In the genomic region with DNA sequence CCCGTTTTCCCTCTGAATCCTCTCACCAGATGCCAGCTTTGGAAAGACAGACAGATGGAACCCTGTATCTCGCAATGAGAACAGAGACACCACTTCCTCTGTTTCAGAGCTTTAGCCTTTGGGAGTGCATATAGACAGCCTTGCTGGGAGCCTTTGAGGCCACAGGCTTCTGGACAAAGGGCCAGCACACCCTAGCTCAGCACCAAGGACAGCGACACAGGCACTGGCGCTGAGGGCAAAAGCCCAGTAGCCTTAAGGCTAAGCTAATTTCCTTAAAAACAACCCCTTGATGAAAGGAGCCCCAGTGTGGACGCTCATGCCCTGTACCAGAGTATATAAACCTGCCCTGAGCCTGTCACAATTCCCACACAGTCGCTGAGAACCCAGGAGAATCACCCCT, we compare ENCODE assay signal across 10 mouse cellular contexts.
DNase-seq lines count a peak whose midpoint lies in the region; ATAC-seq and TF ChIP-seq lines count a peak whose summit lies in the region.
"Had no signal": no experiment of that assay in that cellular context is flagged by ENCODE, and none has a peak within 500 bp of the region (broad histone marks: within the 10 kb centered on the region; RNA-seq: fewer than 3 reads in every experiment).

No protein-coding gene starts in this region.

- no peaks in the 10 kb centered on the region for H3K9me3 ChIP-seq in forebrain, embryonic 10.5 days
- no peaks in the 10 kb centered on the region for H3K9me3 ChIP-seq in forebrain, embryonic 15.5 days
- no peaks in the 10 kb centered on the region for H3K9me3 ChIP-seq in midbrain, embryonic 10.5 days (replicated peaks)
- no peaks in the 10 kb centered on the region for H3K9me3 ChIP-seq in midbrain, postnatal 0 days (ENCODE audit: low read length)
- no peaks in the 10 kb centered on the region for H3K9me3 ChIP-seq in embryonic facial prominence, embryonic 14.5 days (ENCODE audit: control insufficient read depth, low read length)
- H3K9me3 ChIP-seq: forebrain, embryonic 12.5 days had no signal

- H3K27ac ChIP-seq in forebrain, embryonic 10.5 days: no peak overlapping the region
- no peak overlapping the region for H3K27ac ChIP-seq in forebrain, embryonic 15.5 days (replicated peaks)
- H3K27ac ChIP-seq in midbrain, embryonic 10.5 days (replicated peaks): no peak overlapping the region
- H3K27ac ChIP-seq in midbrain, postnatal 0 days (ENCODE audit: low read depth, low read length): no peak overlapping the region
- H3K27ac ChIP-seq in embryonic facial prominence, embryonic 14.5 days (replicated peaks; ENCODE audit: low read depth, low read length): no peak overlapping the region
- H3K27ac ChIP-seq: forebrain, embryonic 12.5 days; macrophage had no signal

- no peak for TF ChIP-seq CTCF in midbrain, postnatal 0 days (IDR thresholded peaks at IDR 0.05)

- no peak overlapping the region for H3K4me2 ChIP-seq in forebrain, embryonic 15.5 days (replicated peaks)
- H3K4me2 ChIP-seq in midbrain, postnatal 0 days (ENCODE audit: low read depth, low read length, poor library complexity, severe bottlenecking): no peak overlapping the region
- no peak overlapping the region for H3K4me2 ChIP-seq in embryonic facial prominence, embryonic 14.5 days (ENCODE audit: low read depth, low read length)
- H3K4me2 ChIP-seq: forebrain, embryonic 12.5 days had no signal

- H3K9ac ChIP-seq in forebrain, embryonic 15.5 days (replicated peaks): no peak overlapping the region
- H3K9ac ChIP-seq in midbrain, postnatal 0 days (replicated peaks; ENCODE audit: low read length, poor library complexity, severe bottlenecking): no peak overlapping the region
- H3K9ac ChIP-seq in embryonic facial prominence, embryonic 14.5 days (ENCODE audit: low read depth, low read length): no peak overlapping the region
- H3K9ac ChIP-seq: forebrain, embryonic 12.5 days had no signal

- no peaks in the 10 kb centered on the region for H3K27me3 ChIP-seq in forebrain, embryonic 10.5 days (ENCODE audit: poor library complexity, severe bottlenecking)
- H3K27me3 ChIP-seq in forebrain, embryonic 15.5 days: no peaks in the 10 kb centered on the region
- H3K27me3 ChIP-seq in midbrain, embryonic 10.5 days (ENCODE audit: low read depth, poor library complexity, severe bottlenecking): no peaks in the 10 kb centered on the region
- no peaks in the 10 kb centered on the region for H3K27me3 ChIP-seq in midbrain, postnatal 0 days (ENCODE audit: insufficient read depth, low read length)
- H3K27me3 ChIP-seq in embryonic facial prominence, embryonic 14.5 days (replicated peaks; ENCODE audit: control insufficient read depth, insufficient read depth, low read length): no peaks in the 10 kb centered on the region
- H3K27me3 ChIP-seq: forebrain, embryonic 12.5 days had no signal

- ATAC-seq in forebrain, embryonic 15.5 days (replicated peaks): no peak
- ATAC-seq in midbrain, postnatal 0 days (ENCODE audit: low FRiP score): no peak
- no peak for ATAC-seq in embryonic facial prominence, embryonic 14.5 days (ENCODE audit: low read depth)

- no peak overlapping the region for H3K4me3 ChIP-seq in forebrain, embryonic 10.5 days
- no peak overlapping the region for H3K4me3 ChIP-seq in forebrain, embryonic 15.5 days
- H3K4me3 ChIP-seq in midbrain, embryonic 10.5 days: no peak overlapping the region
- no peak overlapping the region for H3K4me3 ChIP-seq in midbrain, postnatal 0 days (ENCODE audit: low read depth, low read length)
- no peak overlapping the region for H3K4me3 ChIP-seq in embryonic facial prominence, embryonic 14.5 days (ENCODE audit: low read depth, low read length)
- H3K4me3 ChIP-seq: forebrain, embryonic 12.5 days had no signal

- DNase-seq in forebrain, embryonic 10.5 days (ENCODE audit: extremely low spot score, low spot score): peak; percentile 42
- DNase-seq in midbrain, embryonic 10.5 days (ENCODE audit: low spot score): peak; percentile 47
- DNase-seq in midbrain, postnatal 0 days (ENCODE audit: low spot score): no peak
- DNase-seq in embryonic facial prominence, embryonic 14.5 days (ENCODE audit: low spot score): peak; percentile 58
- DNase-seq in retina, embryonic 14.5 days (ENCODE audit: low spot score): peak; percentile 73
- no peak for DNase-seq in T-cell, adult 2 months (ENCODE audit: low spot score)
- DNase-seq in right cerebral cortex, adult 18-20 months: no peak

- WGBS in forebrain, embryonic 10.5 days: 32% methylated on average over 6 of the region's 6 CpGs
- 33% methylated on average over 6 of the region's 6 CpGs for WGBS in forebrain, embryonic 15.5 days
- WGBS in midbrain, embryonic 10.5 days: 29% methylated on average over 6 of the region's 6 CpGs
- WGBS in midbrain, postnatal 0 days: 35% methylated on average over 6 of the region's 6 CpGs
- WGBS in embryonic facial prominence, embryonic 14.5 days: 24% methylated on average over 6 of the region's 6 CpGs

- no peaks in the 10 kb centered on the region for H3K36me3 ChIP-seq in forebrain, embryonic 10.5 days (replicated peaks)
- H3K36me3 ChIP-seq in forebrain, embryonic 15.5 days: no peaks in the 10 kb centered on the region
- H3K36me3 ChIP-seq in midbrain, embryonic 10.5 days: no peaks in the 10 kb centered on the region
- H3K36me3 ChIP-seq in midbrain, postnatal 0 days (ENCODE audit: insufficient read depth, low read length): no peaks in the 10 kb centered on the region
- H3K36me3 ChIP-seq in embryonic facial prominence, embryonic 14.5 days (ENCODE audit: control insufficient read depth, insufficient read depth, low read length): no peaks in the 10 kb centered on the region
- H3K36me3 ChIP-seq: forebrain, embryonic 12.5 days had no signal

- no peaks in the 10 kb centered on the region for H3K4me1 ChIP-seq in forebrain, embryonic 10.5 days
- no peaks in the 10 kb centered on the region for H3K4me1 ChIP-seq in forebrain, embryonic 15.5 days
- no peaks in the 10 kb centered on the region for H3K4me1 ChIP-seq in midbrain, embryonic 10.5 days
- H3K4me1 ChIP-seq in midbrain, postnatal 0 days (ENCODE audit: insufficient read depth, low read length): no peaks in the 10 kb centered on the region
- no peaks in the 10 kb centered on the region for H3K4me1 ChIP-seq in embryonic facial prominence, embryonic 14.5 days (ENCODE audit: control insufficient read depth, insufficient read depth, low read length)
- H3K4me1 ChIP-seq: forebrain, embryonic 12.5 days had no signal

Comparison
In these comparisons a context has a peak if more than half of its experiments do, and no peak if none do; other contexts are left out.
1. DNase-seq: peak in forebrain, embryonic 10.5 days (single experiment), midbrain, embryonic 10.5 days (single experiment), embryonic facial prominence, embryonic 14.5 days (single experiment) and retina, embryonic 14.5 days (single experiment); none in midbrain, postnatal 0 days (single experiment), T-cell, adult 2 months (single experiment) and right cerebral cortex, adult 18-20 months (single experiment).